Mouse (Mus musculus): ENCODE measurements at regions not wholly inside any gene's neighbourhood (a gene's known extent, or its start where the extent isn't known, plus 50 kb on each side); places are given as distances from the start of the nearest gene placed in this dataset.
A peak's percentile ranks its signal among the peaks of the same experiment; 100 is the strongest.

DNA sequence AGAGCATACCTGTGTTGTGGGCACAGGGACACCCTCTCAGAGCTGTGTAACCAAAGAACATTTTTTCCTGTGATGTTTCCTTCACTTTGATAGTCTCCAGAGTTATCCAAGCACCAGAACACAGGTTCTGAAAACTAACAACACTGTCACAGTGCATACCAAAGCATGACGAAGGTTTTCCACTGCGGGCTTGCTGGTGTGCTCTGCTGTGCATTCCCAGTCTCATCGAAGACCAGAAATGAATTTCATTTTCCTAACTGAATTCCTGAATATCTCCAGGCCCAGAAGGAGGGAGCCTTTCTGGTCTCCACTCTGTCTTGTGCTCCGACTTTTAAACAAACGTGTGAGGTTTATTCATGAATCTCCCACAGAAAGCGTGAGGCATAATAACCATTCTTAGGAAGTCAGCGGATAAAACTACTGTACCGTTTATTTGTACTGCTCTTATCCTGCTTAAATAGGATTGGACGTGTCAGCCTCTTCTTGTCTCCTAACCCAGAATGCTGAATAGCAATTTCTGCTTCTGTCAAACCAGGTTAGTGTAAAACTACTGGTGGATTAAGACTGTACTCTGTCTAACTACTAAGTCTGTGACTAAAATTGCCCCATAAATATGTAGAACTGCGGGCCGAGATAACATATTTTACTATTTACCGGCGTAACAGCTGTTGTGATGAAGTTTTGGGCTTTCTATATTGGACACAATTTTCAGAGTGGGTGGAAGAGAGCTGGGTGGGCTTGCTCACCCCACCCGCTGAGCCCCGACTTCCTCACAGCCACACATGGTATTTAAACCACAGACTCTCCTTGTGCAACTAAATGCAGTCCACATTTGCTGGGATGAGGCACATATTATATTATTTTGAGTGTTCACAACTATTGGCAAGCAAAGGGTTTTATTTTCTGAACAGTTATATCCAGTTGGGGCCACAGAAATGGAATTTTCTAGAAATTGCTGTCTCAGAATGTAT, 241.4 kb downstream of the Efnb2 start:
- DNase-seq (ENCODE audit: low spot score) (no peak), ATAC-seq (ENCODE audit: low FRiP score, low read depth) (no peak; the same call in 1 of the 2 replicates)
- peaks cover 10% of the 10 kb centered on the region for H3K4me1 ChIP-seq (ENCODE audit: control insufficient read depth, insufficient read depth, low read length)
- no peaks in the 10 kb centered on the region for H3K36me3 ChIP-seq (ENCODE audit: control insufficient read depth, insufficient read depth, low read length)
- H3K27ac ChIP-seq (replicated peaks; ENCODE audit: low read depth, low read length): 0 out of 2 replicates have a peak overlapping the region, but pooled peaks have one; percentile 48
- H3K27me3 ChIP-seq (ENCODE audit: control insufficient read depth, insufficient read depth, low read length): no peaks in the 10 kb centered on the region
- no peak overlapping the region for H3K9ac ChIP-seq (ENCODE audit: low read depth, low read length, severe bottlenecking)
- H3K9me3 ChIP-seq (ENCODE audit: control insufficient read depth, low read length): no peaks in the 10 kb centered on the region
- TF ChIP-seq POLR2A (IDR thresholded peaks at IDR 0.05; ENCODE audit: borderline replicate concordance, extremely low read depth, insufficient read depth, insufficient read length): no peak
- H3K4me2 ChIP-seq (replicated peaks; ENCODE audit: low read depth, low read length, severe bottlenecking): no peak overlapping the region
- H3K4me3 ChIP-seq (replicated peaks; ENCODE audit: low read length): no peak overlapping the region
- WGBS: 66% methylated on average over 15 of the region's 15 CpGs

DNA sequence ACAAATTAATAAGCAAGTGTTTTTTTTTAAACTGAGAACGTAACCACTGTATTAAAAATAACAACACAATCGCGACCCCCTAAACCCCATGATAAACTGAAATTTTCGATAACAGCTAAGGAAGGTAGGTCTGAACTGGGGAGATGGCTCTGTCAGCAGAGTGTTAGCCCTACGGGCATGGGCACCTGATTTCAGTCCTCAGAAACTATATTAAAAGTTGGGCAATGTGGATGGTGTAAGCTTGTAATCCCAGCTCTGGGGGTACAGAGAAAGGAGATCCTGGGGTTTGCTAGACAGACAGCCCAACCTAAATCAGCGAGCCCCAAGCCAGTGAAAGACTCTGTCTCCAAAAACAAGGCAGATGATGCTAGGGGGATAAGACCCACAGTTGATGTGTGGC, 242.1 kb downstream of the Efnb2 start:
- TF ChIP-seq POLR2A (IDR thresholded peaks at IDR 0.05; ENCODE audit: borderline replicate concordance, extremely low read depth, insufficient read depth, insufficient read length): no peak
- 91% methylated on average over 6 of the region's 6 CpGs for WGBS
- H3K9ac ChIP-seq (ENCODE audit: low read depth, low read length, severe bottlenecking): no peak overlapping the region
- no peak overlapping the region for H3K4me3 ChIP-seq (replicated peaks; ENCODE audit: low read length)
- no peaks in the 10 kb centered on the region for H3K36me3 ChIP-seq (ENCODE audit: control insufficient read depth, insufficient read depth, low read length)
- H3K27me3 ChIP-seq (ENCODE audit: control insufficient read depth, insufficient read depth, low read length): no peaks in the 10 kb centered on the region
- no peak overlapping the region for H3K27ac ChIP-seq (replicated peaks; ENCODE audit: low read depth, low read length)
- H3K4me1 ChIP-seq (ENCODE audit: control insufficient read depth, insufficient read depth, low read length): peaks cover 10% of the 10 kb centered on the region
- ATAC-seq (ENCODE audit: low FRiP score, low read depth) (no peak), DNase-seq (ENCODE audit: low spot score) (no peak)
- no peaks in the 10 kb centered on the region for H3K9me3 ChIP-seq (ENCODE audit: control insufficient read depth, low read length)
- no peak overlapping the region for H3K4me2 ChIP-seq (replicated peaks; ENCODE audit: low read depth, low read length, severe bottlenecking)

DNA sequence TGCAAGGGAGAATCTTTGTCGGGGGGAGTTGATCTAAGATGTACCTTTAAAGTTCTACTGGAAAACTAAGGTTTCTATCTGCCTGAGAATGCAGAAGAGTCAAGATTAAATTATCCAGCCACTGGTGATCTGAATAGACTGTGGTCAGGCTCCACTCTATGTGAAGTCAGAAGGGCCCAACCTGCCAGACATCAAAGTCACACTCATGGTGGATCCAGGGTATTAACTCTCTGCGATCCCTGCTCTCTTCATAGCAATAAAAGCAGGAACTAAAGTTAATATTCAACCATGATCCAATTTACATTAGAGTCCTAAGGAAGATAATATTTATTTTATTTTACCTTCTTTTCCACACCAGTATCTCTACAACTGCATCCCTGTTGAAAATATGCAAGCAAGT, 242.5 kb downstream of the Efnb2 start:
- Histone ChIP-seq H3K27ac (replicated peaks; ENCODE audit: low read depth, low read length) (no peak overlapping the region), H3K4me2 (replicated peaks; ENCODE audit: low read depth, low read length, severe bottlenecking) (no peak overlapping the region), H3K9ac (ENCODE audit: low read depth, low read length, severe bottlenecking) (no peak overlapping the region), H3K9me3 (ENCODE audit: control insufficient read depth, low read length) (no peaks in the 10 kb centered on the region), H3K36me3 (ENCODE audit: control insufficient read depth, insufficient read depth, low read length) (no peaks in the 10 kb centered on the region), H3K4me1 (ENCODE audit: control insufficient read depth, insufficient read depth, low read length) (peaks cover 10% of the 10 kb centered on the region), H3K27me3 (ENCODE audit: control insufficient read depth, insufficient read depth, low read length) (no peaks in the 10 kb centered on the region), H3K4me3 (replicated peaks; ENCODE audit: low read length) (no peak overlapping the region)
- TF ChIP-seq POLR2A (IDR thresholded peaks at IDR 0.05; ENCODE audit: borderline replicate concordance, extremely low read depth, insufficient read depth, insufficient read length): no peak
- ATAC-seq (ENCODE audit: low FRiP score, low read depth): no peak
- WGBS: 89% methylated on average over 2 of the region's 2 CpGs
- DNase-seq (ENCODE audit: low spot score): no peak

DNA sequence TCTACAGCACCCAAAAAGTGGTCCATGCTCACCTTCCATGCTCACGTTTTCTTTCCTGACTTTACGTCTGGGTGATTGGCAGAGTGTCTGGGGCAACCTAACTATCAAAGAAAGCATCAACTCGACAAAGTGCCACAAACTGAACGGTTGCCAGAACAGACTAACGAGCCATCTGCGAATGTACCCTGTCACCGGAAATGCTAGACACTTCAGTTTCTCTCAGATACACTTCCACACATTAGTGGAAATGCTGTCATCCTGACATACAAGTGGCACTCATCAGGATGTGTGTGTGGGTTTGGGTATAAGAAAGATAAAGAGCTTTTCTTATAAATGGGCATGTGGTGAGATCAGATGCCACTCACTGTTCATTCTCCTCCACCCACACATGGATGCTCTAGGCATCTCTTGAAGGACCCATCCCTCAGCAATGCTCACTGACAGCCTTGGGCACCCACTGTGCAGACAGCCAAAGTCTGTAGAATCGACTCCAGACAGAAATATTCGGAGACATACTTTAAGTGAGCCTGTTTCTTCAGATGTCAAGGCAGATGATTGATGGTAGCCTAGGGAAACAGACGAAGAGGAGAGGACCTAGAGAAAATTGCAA, 244.8 kb downstream of the Efnb2 start:
- Histone ChIP-seq H3K4me2 (replicated peaks; ENCODE audit: low read depth, low read length, severe bottlenecking) (no peak overlapping the region), H3K27ac (replicated peaks; ENCODE audit: low read depth, low read length) (no peak overlapping the region), H3K9ac (ENCODE audit: low read depth, low read length, severe bottlenecking) (no peak overlapping the region), H3K27me3 (ENCODE audit: control insufficient read depth, insufficient read depth, low read length) (no peaks in the 10 kb centered on the region), H3K36me3 (ENCODE audit: control insufficient read depth, insufficient read depth, low read length) (no peaks in the 10 kb centered on the region), H3K4me3 (replicated peaks; ENCODE audit: low read length) (no peak overlapping the region), H3K4me1 (ENCODE audit: control insufficient read depth, insufficient read depth, low read length) (peaks cover 8% of the 10 kb centered on the region), H3K9me3 (ENCODE audit: control insufficient read depth, low read length) (no peaks in the 10 kb centered on the region)
- no peak for ATAC-seq (ENCODE audit: low FRiP score, low read depth)
- no peak for DNase-seq (ENCODE audit: low spot score)
- TF ChIP-seq POLR2A (IDR thresholded peaks at IDR 0.05; ENCODE audit: borderline replicate concordance, extremely low read depth, insufficient read depth, insufficient read length): no peak
- WGBS: 58% methylated on average over 10 of the region's 10 CpGs

DNA sequence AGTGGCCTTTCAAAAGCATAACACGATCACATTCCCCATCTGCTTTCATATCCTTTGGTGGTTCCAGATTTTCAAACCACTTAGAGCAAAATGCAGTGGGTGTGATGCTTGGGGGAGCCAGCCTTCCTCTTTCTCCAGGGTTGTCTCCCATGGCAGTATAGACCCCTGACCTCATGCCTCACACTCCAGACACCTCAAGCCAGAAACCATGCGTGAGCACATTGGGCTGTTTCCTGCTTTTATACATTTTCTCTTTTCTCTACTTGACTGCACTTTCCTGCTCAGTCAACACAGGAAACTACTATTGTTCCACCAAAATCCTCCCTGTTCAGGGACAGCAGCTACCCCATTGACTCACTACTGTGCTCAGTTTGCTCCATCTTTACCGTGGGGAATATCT, 253.7 kb downstream of the Efnb2 start:
- no peak overlapping the region for H3K9ac ChIP-seq (ENCODE audit: low read depth, low read length, severe bottlenecking)
- no peak overlapping the region for H3K4me2 ChIP-seq (replicated peaks; ENCODE audit: low read depth, low read length, severe bottlenecking)
- H3K9me3 ChIP-seq (ENCODE audit: control insufficient read depth, low read length): no peaks in the 10 kb centered on the region
- no peak overlapping the region for H3K4me3 ChIP-seq (replicated peaks; ENCODE audit: low read length)
- H3K27ac ChIP-seq (replicated peaks; ENCODE audit: low read depth, low read length): no peak overlapping the region
- WGBS: 75% methylated on average over 3 of the region's 3 CpGs
- DNase-seq (ENCODE audit: low spot score) (no peak), ATAC-seq (ENCODE audit: low FRiP score, low read depth) (no peak)
- H3K27me3 ChIP-seq (ENCODE audit: control insufficient read depth, insufficient read depth, low read length): no peaks in the 10 kb centered on the region
- no peaks in the 10 kb centered on the region for H3K36me3 ChIP-seq (ENCODE audit: control insufficient read depth, insufficient read depth, low read length)
- no peak for TF ChIP-seq POLR2A (IDR thresholded peaks at IDR 0.05; ENCODE audit: borderline replicate concordance, extremely low read depth, insufficient read depth, insufficient read length)
- H3K4me1 ChIP-seq (ENCODE audit: control insufficient read depth, insufficient read depth, low read length): no peaks in the 10 kb centered on the region

Data from limb, embryonic 14.5 days (tissue).